Mouse (Mus musculus) forebrain, embryonic 11.5 days (tissue): Measurements from ENCODE around the gene Lrrc34. TPM values are rescaled to one million over a fixed set of nuclear protein-coding genes. Genes with fewer than 3 reads are reported as not detected.

Experiments
- ATAC-seq: fragments of 200-750 bp; cut with Nextera tagmentation; replicated peaks from 2 replicates; pipeline ENCODE4 v1.8.0; 2017; ENCODE audit warnings: moderate TSS enrichment; ENCODE audit not compliant: low FRiP score
- DNase-seq: peaks from one replicate; pipeline ENCODE4 v3.0.0-alpha.2; 2017; ENCODE audit warnings: low spot score
- H3K27ac ChIP-seq: fragments of 300-500 bp; sonication (generic); 2 replicates; pipeline ENCODE4 v1.5.1; 2014; ENCODE audit warnings: low read depth, low read length
- H3K27me3 ChIP-seq: fragments of 300-500 bp; sonication (generic); 2 replicates; pipeline ENCODE4 v1.6.1; 2014; ENCODE audit warnings: mild to moderate bottlenecking, low read length, mixed read lengths; ENCODE audit not compliant: control insufficient read depth, insufficient read depth
- H3K36me3 ChIP-seq: fragments of 300-500 bp; sonication (generic); 2 replicates; pipeline ENCODE4 v1.6.1; 2014; ENCODE audit warnings: mild to moderate bottlenecking, low read length, moderate library complexity, mixed read lengths; ENCODE audit not compliant: control insufficient read depth, insufficient read depth
- H3K4me1 ChIP-seq: fragments of 300-500 bp; sonication (generic); replicated peaks from 2 replicates; pipeline ENCODE4 v1.6.1; 2014; ENCODE audit warnings: low read length, mixed read lengths; ENCODE audit not compliant: control insufficient read depth, insufficient read depth
- H3K4me2 ChIP-seq: fragments of 300-500 bp; sonication (generic); 2 replicates; pipeline ENCODE4 v1.6.1; 2014; ENCODE audit warnings: low read depth, mild to moderate bottlenecking, low read length, moderate library complexity, mixed read lengths; ENCODE audit not compliant: severe bottlenecking
- H3K4me3 ChIP-seq: fragments of 300-500 bp; sonication (generic); 2 replicates; pipeline ENCODE4 v1.5.1; 2014; ENCODE audit warnings: low read depth, low read length
- H3K9ac ChIP-seq: fragments of 300-500 bp; sonication (generic); 2 replicates; pipeline ENCODE4 v1.6.1; 2014; ENCODE audit warnings: low read length
- H3K9me3 ChIP-seq: fragments of 300-500 bp; sonication (generic); 2 replicates; pipeline ENCODE4 v1.6.1; 2016; ENCODE audit warnings: low read length, mixed read lengths; ENCODE audit not compliant: control insufficient read depth
- WGBS: fragments of 180-500 bp; shearing (Covaris S2); extraction: QIAGEN DNeasy Blood & Tissue Kit; methylation state at CpG from one replicate; pipeline ENCODE4 v1.1.7; 2014; 5-methylcytosine and 5-hydroxymethylcytosine counted together
- polyA plus RNA-seq: library from polyadenylated mRNA; unstranded; fragments of >200 nt; fragmentation: Nextera tagmentation; extraction: Ambion mirVana; gene quantifications from 2 replicates; pipeline ENCODE4 v1.2.1, GENCODE M21; 2014

Lrrc34 gene
- polyA plus RNA-seq, 1 experiment from 2014 or later, result 2.1 TPM

DNA sequence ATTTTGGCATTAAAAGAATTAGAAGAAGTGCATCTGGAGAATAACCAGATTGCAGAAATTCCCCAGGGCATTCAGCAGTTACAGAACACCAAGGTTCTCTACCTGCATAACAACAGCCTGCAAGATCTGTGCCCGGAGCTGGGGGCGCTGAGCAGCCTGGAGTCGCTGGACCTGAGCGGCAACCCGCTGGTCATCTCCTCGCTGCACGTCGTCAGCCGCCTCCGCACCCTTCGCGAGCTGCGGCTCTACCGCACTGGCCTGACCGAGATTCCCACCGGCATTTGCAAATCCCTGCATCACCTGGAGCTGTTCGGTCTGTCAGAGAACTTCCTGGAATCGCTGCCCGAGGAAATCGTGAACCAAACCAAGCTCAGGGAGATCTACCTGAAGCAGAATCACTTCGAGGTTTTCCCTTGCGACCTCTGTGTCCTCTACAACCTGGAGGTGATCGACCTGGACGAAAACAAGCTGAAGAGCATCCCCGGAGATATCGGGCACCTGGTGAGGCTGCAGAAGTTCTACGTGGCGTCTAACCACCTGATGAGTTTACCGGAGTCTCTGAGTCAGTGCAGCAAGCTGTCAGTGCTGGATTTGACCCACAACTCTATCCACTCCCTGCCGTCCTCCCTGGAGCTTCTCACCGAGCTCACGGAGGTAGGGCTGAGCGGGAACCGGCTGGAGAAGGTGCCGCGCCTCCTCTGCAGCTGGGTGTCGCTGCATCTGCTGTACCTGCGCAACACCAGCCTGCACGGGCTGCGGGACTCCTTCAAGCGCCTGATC is 2.6 kb upstream of the Lrrc34 start:
- Histone ChIP-seq H3K9ac (peak overlapping the region; percentile 37; the same call in 1 of the 2 replicates), H3K4me3 (peak overlapping the region; percentile 36), H3K27me3 (peaks cover 20% of the 10 kb centered on the region), H3K9me3 (no peaks in the 10 kb centered on the region), H3K27ac (no peak overlapping the region), H3K4me1 (peaks cover 15% of the 10 kb centered on the region; the same call in 1 of the 2 replicates), H3K4me2 (peak overlapping the region; percentile 70), H3K36me3 (no peaks in the 10 kb centered on the region)
- under 1% methylated on average over 41 of the region's 41 CpGs for WGBS
- DNase-seq (peak; percentile 61), ATAC-seq (no peak; the same call in 1 of the 2 replicates)

DNA sequence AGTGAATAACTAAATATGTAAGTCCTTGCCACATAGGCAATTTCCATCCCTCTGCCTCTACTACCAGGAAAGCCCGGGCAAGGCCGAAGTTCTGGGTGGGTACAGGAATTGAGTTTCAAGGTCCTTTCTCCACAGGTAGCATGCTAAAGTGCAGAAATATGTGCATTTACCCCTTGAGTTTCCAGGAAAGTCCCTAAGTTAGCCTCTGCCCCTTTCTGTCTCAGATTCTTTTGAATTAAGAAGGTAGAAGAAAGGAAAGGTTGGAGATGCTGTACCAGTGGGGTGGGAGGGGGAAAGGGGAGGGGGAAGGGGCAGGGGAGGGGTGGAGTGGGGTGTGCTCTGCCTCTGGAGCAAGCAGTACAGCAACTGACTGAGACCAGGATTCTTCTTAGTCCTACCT is 797 bp upstream of the Lrrc34 start:
- Histone ChIP-seq H3K27ac (no peak overlapping the region), H3K4me3 (no peak overlapping the region), H3K4me2 (no peak overlapping the region), H3K27me3 (peaks cover 20% of the 10 kb centered on the region), H3K4me1 (peaks cover 15% of the 10 kb centered on the region; the same call in 1 of the 2 replicates), H3K9me3 (no peaks in the 10 kb centered on the region), H3K36me3 (no peaks in the 10 kb centered on the region), H3K9ac (no peak overlapping the region)
- WGBS, result 85% methylated on average over 2 of the region's 2 CpGs
- ATAC-seq (no peak), DNase-seq (no peak)

DNA sequence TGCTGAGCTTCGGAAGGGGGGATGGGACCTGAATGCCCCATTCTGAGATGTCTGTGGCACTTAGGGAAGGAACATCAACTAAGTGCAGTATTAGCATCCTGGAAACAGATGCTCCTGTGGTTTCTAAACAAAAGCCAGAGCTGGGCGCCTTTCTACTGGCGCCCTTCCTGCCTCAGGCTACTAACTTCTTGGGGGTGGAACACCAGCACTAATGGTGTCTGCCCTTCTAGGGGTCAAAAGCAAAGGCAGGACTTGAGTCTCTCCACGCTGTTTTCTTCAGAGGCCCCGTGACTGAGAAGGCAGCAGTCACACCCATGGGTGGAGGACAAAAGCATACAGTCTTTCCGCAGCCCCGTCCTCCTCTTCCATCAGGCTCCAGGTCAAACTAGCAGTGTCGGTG is 908 bp downstream of the Lrrc34 start:
- DNase-seq (no peak), ATAC-seq (no peak)
- H3K9ac ChIP-seq, result no peak overlapping the region
- WGBS, result 40% methylated on average over 8 of the region's 8 CpGs
- H3K36me3 ChIP-seq, result no peaks in the 10 kb centered on the region
- peaks cover 20% of the 10 kb centered on the region for H3K27me3 ChIP-seq
- no peak overlapping the region for H3K27ac ChIP-seq
- peaks cover 15% of the 10 kb centered on the region; the same call in 1 of the 2 replicates for H3K4me1 ChIP-seq
- no peaks in the 10 kb centered on the region for H3K9me3 ChIP-seq
- H3K4me3 ChIP-seq, result no peak overlapping the region
- H3K4me2 ChIP-seq, result no peak overlapping the region

DNA sequence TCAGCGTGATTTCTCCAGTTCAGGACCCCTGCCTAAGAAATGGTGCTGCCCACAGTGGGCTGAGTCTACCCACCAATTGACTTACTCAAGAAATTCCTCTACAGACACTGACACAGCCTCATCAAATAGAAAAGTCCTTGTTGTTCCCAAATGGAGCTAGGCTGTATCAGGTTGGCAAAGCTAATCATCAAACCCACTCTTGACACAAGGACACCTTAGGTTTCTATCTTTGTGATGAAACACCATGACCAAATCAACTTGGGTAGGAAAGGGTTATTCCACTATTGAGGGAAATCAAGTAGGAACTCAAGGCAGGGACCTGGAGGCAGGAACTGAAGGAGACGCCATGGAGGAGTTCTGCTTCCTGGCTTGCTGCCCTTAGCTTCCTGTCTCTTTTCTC is 3.5 kb downstream of the Lrrc34 start, which contains the start of gene Lrriq4:
Lrriq4 (plus strand) TSS at position 301 of the 400 bp plus-strand sequence.
- no peaks in the 10 kb centered on the region for H3K9me3 ChIP-seq
- H3K27ac ChIP-seq, result no peak within 1 kb of the TSS
- WGBS, result 79% methylated on average over 2 of the region's 2 CpGs
- H3K4me3 ChIP-seq, result no peak within 1 kb of the TSS
- H3K9ac ChIP-seq, result no peak within 1 kb of the TSS
- peaks cover 4% of the 10 kb centered on the region for H3K27me3 ChIP-seq
- no peak within 1 kb of the TSS for H3K4me2 ChIP-seq
- peaks cover 4% of the 10 kb centered on the region; the same call in 1 of the 2 replicates for H3K4me1 ChIP-seq
- ATAC-seq, result no peak
- H3K36me3 ChIP-seq, result no peaks in the 10 kb centered on the region
- no peak for DNase-seq

DNA sequence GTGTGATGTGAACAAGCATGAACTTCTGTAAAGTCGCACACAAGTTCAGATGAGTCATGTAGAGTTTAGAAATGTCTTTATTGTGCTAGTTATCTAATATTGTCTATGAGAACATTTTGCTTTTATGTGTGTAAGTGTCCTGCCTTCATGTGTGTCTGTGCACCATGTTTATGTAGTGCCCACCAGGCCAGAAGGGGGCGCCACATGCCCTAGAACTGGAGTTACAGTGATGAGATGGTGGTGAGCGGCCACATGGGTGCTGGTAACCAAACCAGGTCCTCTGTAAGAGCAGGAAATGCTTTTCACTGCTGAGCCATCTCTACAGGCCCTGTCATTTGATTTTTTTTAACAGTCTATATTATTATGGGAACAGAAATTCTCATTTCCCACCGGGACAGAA is 12.0 kb downstream of the Lrrc34 start:
- Histone ChIP-seq H3K9me3 (no peaks in the 10 kb centered on the region), H3K36me3 (no peaks in the 10 kb centered on the region), H3K4me2 (no peak overlapping the region), H3K27ac (no peak overlapping the region), H3K27me3 (no peaks in the 10 kb centered on the region), H3K9ac (no peak overlapping the region), H3K4me1 (no peaks in the 10 kb centered on the region), H3K4me3 (no peak overlapping the region)
- DNase-seq (no peak), ATAC-seq (no peak)
- WGBS, result 76% methylated on average over 4 of the region's 4 CpGs

DNA sequence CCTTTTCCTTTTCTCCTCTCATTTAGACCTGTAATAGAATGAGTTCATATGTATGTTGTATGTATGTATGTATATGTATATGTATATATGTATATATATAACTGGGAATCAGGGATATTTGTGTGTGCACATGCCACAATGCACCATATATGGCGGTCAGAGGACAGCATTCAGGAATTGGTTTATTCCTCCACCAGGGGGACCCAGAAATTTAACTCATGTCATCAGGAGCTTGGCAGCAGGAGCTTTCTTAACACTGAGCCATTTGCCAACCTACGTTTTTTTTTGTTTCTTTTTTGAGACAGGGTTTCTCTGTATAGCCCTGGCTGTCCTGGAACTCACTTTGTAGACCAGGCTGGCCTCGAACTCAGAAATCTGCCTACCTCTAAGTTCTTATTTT is 14.0 kb downstream of the Lrrc34 start:
- no peak for ATAC-seq
- Histone ChIP-seq H3K9me3 (no peaks in the 10 kb centered on the region), H3K9ac (no peak overlapping the region), H3K4me1 (no peaks in the 10 kb centered on the region), H3K27me3 (no peaks in the 10 kb centered on the region), H3K27ac (no peak overlapping the region), H3K4me3 (no peak overlapping the region), H3K4me2 (no peak overlapping the region), H3K36me3 (no peaks in the 10 kb centered on the region)
- 62% methylated on average over 3 of the region's 3 CpGs for WGBS
- DNase-seq, result no peak

DNA sequence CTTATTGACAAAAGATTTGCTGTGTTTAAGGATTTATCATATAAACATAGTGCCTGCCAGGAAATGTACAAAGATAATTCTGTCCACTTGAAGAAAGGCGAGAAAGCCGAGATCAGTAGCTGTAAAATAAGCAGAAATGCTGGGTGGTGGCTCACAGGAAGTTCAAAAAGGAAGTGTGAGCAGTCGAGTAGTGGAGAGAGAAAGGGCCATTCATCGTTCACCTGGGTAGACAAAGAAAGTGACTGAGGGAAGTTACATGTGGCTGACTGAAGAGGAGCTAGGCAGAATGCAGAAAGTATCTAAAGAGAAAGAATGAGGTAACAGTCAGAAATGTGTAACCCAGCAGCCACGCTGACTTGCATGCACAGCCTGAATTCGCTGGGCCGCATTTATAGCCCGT is 27.5 kb downstream of the Lrrc34 start:
- 87% methylated on average over 8 of the region's 8 CpGs for WGBS
- no peak for ATAC-seq

GRCm38 (mm10) chr3:30610930-30611329 is 36.7 kb downstream of the Lrrc34 start:
- Histone ChIP-seq H3K9me3 (no peaks in the 10 kb centered on the region), H3K36me3 (peaks cover 6% of the 10 kb centered on the region), H3K9ac (no peak overlapping the region), H3K27ac (no peak overlapping the region), H3K4me2 (no peak overlapping the region), H3K4me1 (no peaks in the 10 kb centered on the region), H3K27me3 (no peaks in the 10 kb centered on the region), H3K4me3 (no peak overlapping the region)
- WGBS, result 92% methylated on average over 4 of the region's 4 CpGs
- ATAC-seq (no peak), DNase-seq (no peak)

More for the DNA sequence above, 27.5 kb downstream of the Lrrc34 start:
- Histone ChIP-seq H3K9me3 (no peaks in the 10 kb centered on the region), H3K4me3 (no peak overlapping the region), H3K27ac (no peak overlapping the region), H3K4me1 (no peaks in the 10 kb centered on the region), H3K9ac (no peak overlapping the region), H3K27me3 (no peaks in the 10 kb centered on the region), H3K4me2 (no peak overlapping the region), H3K36me3 (peaks cover 2% of the 10 kb centered on the region; the same call in 1 of the 2 replicates)
- DNase-seq, result no peak

- Histone ChIP-seq H3K9me3 (no peaks in the 10 kb centered on the region), H3K36me3 (peaks cover 6% of the 10 kb centered on the region), H3K4me2 (no peak overlapping the region), H3K27me3 (no peaks in the 10 kb centered on the region), H3K9ac (no peak overlapping the region), H3K27ac (no peak overlapping the region), H3K4me1 (no peaks in the 10 kb centered on the region), H3K4me3 (no peak overlapping the region)
- no peak for ATAC-seq
- 91% methylated on average over 3 of the region's 3 CpGs for WGBS
- DNase-seq, result no peak
Measured at GRCm38 (mm10) chr3:30608999-30609398, 38.7 kb downstream of the Lrrc34 start.
